Mouse (Mus musculus) bone marrow macrophage, adult 2 months (primary cell): ENCODE results near the gene Slc35g2. TPM values are rescaled to one million over a fixed set of nuclear protein-coding genes. Genes with fewer than 3 reads are reported as not detected.

Experiments used
- H3K27ac ChIP-seq: 2 replicates; pipeline ENCODE4 v1.5.1; 2012; ENCODE audit warnings: low read depth, low read length; ENCODE audit not compliant: insufficient read depth
- H3K4me1 ChIP-seq: 2 replicates; pipeline ENCODE4 v1.6.1; 2012; ENCODE audit warnings: low read length; ENCODE audit not compliant: control insufficient read depth, insufficient read depth
- H3K4me3 ChIP-seq: 2 replicates; pipeline ENCODE4 v1.5.1; 2012; ENCODE audit warnings: mild to moderate bottlenecking, low read length, moderate library complexity; ENCODE audit not compliant: insufficient read depth
- CTCF ChIP-seq: IDR thresholded peaks from 2 replicates; pipeline ENCODE4 v1.5.1; 2012; ENCODE audit warnings: low read depth, mild to moderate bottlenecking, low read length, moderate library complexity
- POLR2A ChIP-seq: IDR thresholded peaks from 2 replicates; pipeline ENCODE4 v1.6.1; 2012; ENCODE audit warnings: mild to moderate bottlenecking, low read depth, low read length, borderline replicate concordance
- polyA plus RNA-seq: library from polyadenylated mRNA; stranded (reverse); fragments of >200 nt; gene quantifications from 2 replicates; pipeline ENCODE4 v1.2.4, GENCODE M21; 2012; ENCODE audit not compliant: missing spikeins, insufficient read depth, insufficient read length

Gene Slc35g2
- polyA plus RNA-seq, 1 experiment = not detected

DNA sequence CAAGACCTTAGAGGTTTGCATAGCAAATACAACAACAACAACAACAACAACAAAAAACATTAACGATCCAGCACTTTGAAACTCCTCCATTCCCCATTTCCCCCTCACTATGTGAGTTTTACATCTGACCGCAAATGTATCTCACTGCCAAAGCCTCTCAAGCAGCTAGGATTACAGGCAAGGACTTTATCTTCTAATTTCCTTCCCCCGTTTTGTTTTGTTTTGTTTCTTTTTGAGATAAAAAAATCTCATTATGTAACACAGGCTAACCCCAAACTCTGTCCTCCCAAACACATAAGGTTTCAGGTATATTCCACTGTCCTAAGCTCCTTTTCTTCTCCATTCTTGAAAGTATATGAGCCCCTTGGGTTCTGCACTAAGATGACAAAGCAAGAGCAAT, 36.2 kb downstream of the Slc35g2 start:
- H3K4me1 ChIP-seq = peaks cover 10% of the 10 kb centered on the region
- no peak overlapping the region for H3K4me3 ChIP-seq
- no peak overlapping the region for H3K27ac ChIP-seq
- TF ChIP-seq POLR2A (no peak), CTCF (no peak)

DNA sequence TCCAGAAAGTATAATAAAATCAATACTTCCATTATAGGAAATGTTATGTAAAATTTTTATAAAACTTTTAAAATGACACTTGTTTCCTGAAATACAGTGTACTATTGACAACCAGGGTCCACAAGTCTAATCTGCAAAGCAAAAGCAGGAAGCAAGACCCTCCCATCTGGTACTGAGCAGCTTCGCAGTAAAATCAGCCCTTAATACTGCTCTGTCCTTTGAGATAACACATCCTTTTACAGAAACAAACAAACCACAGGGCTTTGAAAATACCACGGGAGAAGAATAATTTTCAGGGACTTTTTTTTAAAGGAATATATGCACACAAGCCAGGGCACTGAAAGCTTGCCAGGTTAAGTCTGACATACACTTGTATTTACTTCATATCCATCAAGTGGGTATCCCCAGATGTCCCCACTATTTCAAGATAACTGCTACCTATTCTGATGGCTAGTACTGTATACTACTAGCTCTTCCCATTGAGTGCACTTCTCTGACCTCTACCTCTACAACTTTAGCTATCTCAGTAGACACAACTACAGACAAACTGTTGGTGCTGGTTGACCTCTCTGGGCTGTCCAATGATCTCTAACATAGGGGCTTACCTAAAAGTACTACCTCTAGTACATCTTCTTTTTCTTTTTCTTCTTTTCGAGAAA, 37.9 kb downstream of the Slc35g2 start:
- Histone ChIP-seq H3K27ac (no peak overlapping the region), H3K4me1 (peaks cover 15% of the 10 kb centered on the region), H3K4me3 (no peak overlapping the region)
- TF ChIP-seq POLR2A (no peak), CTCF (no peak)

DNA sequence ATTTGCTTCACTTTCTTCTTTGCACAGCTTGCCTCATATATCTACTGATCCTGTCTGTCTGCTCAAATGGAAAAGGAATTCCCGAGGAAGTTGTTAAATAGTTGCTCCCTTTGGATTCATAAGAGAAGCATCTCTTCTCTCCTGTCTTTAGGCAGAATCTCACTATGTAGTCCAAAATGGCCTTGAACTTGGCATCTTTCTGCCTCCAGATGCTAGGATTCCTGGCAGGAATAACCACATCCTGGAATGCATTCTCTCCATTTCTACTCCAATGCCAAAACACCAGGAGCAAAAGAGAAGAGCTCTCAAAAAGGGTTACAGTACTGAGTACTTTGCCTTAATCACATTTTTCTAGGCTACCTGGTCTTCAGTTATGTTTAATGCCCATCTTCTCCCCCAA, 39.6 kb downstream of the Slc35g2 start:
- no peak for TF ChIP-seq POLR2A
- TF ChIP-seq CTCF = no peak
- Histone ChIP-seq H3K27ac (no peak overlapping the region), H3K4me1 (peaks cover 15% of the 10 kb centered on the region), H3K4me3 (no peak overlapping the region)

DNA sequence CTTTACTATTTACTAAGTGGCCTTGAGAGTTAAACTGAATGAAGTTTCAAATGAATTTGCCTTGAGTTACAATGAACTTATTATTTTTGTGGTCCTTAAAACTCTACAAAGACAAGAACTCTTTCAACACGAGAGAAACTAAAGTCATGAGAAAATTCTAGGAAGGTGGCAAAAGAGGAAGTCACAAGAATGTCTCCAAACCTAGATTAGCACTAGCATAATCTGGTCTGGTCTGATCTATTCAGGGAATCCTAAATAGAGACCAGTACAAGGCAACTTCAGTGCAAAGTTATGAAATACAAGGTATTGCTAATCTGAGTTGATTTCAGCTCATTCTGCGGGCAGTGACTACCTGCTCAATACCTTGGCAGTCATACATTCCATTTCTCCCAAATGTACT, 45.7 kb downstream of the Slc35g2 start:
- no peak for TF ChIP-seq POLR2A
- no peak for TF ChIP-seq CTCF
- Histone ChIP-seq H3K4me3 (no peak overlapping the region), H3K27ac (no peak overlapping the region), H3K4me1 (peaks cover 22% of the 10 kb centered on the region)

DNA sequence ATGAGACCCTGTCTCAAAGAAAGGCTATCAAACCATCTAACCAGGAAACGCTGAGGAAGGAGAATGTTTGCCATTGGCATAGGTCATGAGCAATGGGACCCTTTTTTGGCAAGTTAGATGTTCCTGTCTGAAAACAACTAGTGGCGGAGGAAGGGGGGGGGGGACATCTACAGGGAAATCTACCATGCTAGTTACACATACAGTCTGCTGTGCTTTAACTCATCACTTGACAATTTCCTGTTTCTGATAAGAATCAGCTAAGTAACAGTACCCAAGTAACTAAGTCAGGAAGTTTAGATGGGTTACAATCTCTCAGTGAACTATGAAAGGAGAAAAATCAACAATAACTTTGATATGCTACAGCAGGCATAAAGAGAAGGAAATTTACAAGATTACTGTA, 48.9 kb downstream of the Slc35g2 start:
- no peak overlapping the region for H3K4me3 ChIP-seq
- TF ChIP-seq POLR2A (no peak), CTCF (no peak)
- H3K4me1 ChIP-seq = peaks cover 12% of the 10 kb centered on the region
- H3K27ac ChIP-seq = no peak overlapping the region

GRCm38 (mm10) chr9:100520586-100520985, 50.3 kb downstream of the Slc35g2 start:
- Histone ChIP-seq H3K4me1 (peaks cover 6% of the 10 kb centered on the region), H3K27ac (no peak overlapping the region), H3K4me3 (no peak overlapping the region)
- TF ChIP-seq POLR2A (no peak), CTCF (no peak)

GRCm38 (mm10) chr9:100520012-100520411, 50.9 kb downstream of the Slc35g2 start:
- no peak overlapping the region for H3K4me3 ChIP-seq
- TF ChIP-seq CTCF (no peak), POLR2A (no peak)
- H3K4me1 ChIP-seq = peaks cover 4% of the 10 kb centered on the region
- no peak overlapping the region for H3K27ac ChIP-seq

GRCm38 (mm10) chr9:100507581-100507980, 63.3 kb downstream of the Slc35g2 start:
- peaks cover 16% of the 10 kb centered on the region for H3K4me1 ChIP-seq
- TF ChIP-seq POLR2A (no peak), CTCF (no peak)
- H3K4me3 ChIP-seq = no peak overlapping the region
- H3K27ac ChIP-seq = peak overlapping the region; percentile 52

DNA sequence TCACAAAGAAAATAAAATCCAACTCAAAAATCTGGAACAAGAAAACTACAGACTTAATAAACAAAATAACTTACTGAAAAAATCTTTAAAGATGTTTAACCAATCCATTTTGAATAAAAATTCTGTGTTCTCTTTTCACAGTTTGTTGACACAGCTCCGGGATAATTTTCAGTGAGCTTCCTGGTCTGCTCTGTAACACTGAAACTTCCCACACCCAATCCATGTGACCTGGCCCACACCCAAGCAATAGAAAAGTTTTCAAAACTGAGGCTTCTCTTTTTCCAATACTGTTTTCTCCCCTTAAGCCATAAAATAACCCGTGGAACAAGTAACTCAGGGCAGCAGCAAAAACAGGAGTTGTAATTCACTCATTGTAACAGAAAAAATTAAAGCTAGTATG, 64.2 kb downstream of the Slc35g2 start:
- H3K4me1 ChIP-seq = peaks cover 16% of the 10 kb centered on the region
- peak overlapping the region; percentile 23; the same call in 1 of the 2 replicates for H3K27ac ChIP-seq
- no peak for TF ChIP-seq POLR2A
- no peak for TF ChIP-seq CTCF
- H3K4me3 ChIP-seq = no peak overlapping the region

DNA sequence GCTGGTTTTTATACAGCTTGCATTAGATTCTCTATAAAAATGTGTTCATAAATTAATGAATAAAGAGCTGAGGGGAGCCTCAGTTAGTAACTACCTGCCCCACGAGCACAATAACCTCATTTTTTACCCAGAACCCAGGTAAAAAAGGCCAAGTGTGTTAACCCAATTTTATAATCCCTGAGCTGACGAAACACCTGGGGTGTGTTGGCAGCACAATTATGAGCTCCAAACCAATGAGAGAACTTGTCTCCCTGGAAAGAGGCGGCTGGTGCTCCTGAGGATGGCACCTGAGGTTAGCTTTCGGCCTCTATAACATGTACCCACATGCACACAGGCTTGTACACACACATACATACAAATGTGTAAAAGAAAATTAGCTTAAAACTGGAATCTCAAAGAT, 65.4 kb downstream of the Slc35g2 start:
- H3K4me1 ChIP-seq = peaks cover 16% of the 10 kb centered on the region
- H3K27ac ChIP-seq = peak overlapping the region; percentile 36; the same call in 1 of the 2 replicates
- TF ChIP-seq POLR2A (no peak), CTCF (no peak)
- peak overlapping the region; percentile 46 for H3K4me3 ChIP-seq

Other genes with a start within 250 kb of the Slc35g2 start
- gene Il20rb, start 84.3 kb downstream of the Slc35g2 start, polyA plus RNA-seq = 1.1 and 2.1 TPM in 2 replicates
- 46.8 and 52.9 TPM in 2 replicates for gene Nck1, start 25.0 kb downstream of the Slc35g2 start, polyA plus RNA-seq
- gene Stag1, start 26.7 kb upstream of the Slc35g2 start, polyA plus RNA-seq = 34.1 and 35.9 TPM in 2 replicates